Mouse (Mus musculus) ES-Bruce4 (cell line): Measurements from ENCODE around the gene Psmc3ip.

Experiments used
- CTCF ChIP-seq: IDR thresholded peaks from one replicate; pipeline ENCODE4 v1.8.1; 2011; ENCODE audit warnings: low read depth, low read length
- POLR2A ChIP-seq: IDR thresholded peaks from one replicate; pipeline ENCODE4 v1.8.1; 2011; ENCODE audit warnings: low read length; ENCODE audit not compliant: insufficient read depth

GRCm38 (mm10) chr11:101120545-101121188 lies 25.4 kb upstream of the Psmc3ip start:
- TF ChIP-seq POLR2A (no peak), CTCF (no peak)
